Mouse (Mus musculus) erythroblast, embryonic 14.5 days (primary cell): ENCODE measurements around the gene Psme3. TPM values are rescaled to one million over a fixed set of nuclear protein-coding genes. Genes with fewer than 3 reads are reported as not detected.

ENCODE experiments used
- H3K27me3 ChIP-seq: 2 replicates; pipeline ENCODE4 v1.6.1; 2012; ENCODE audit warnings: inconsistent platforms; ENCODE audit not compliant: control insufficient read depth
- H3K36me3 ChIP-seq: 2 replicates; pipeline ENCODE4 v1.6.1; 2012; ENCODE audit warnings: mild to moderate bottlenecking, inconsistent platforms; ENCODE audit not compliant: control insufficient read depth
- H3K4me1 ChIP-seq: 2 replicates; pipeline ENCODE4 v1.6.1; 2012; ENCODE audit warnings: inconsistent platforms; ENCODE audit not compliant: control insufficient read depth
- H3K4me3 ChIP-seq: replicated peaks from 2 replicates; pipeline ENCODE3; 2012; ENCODE audit warnings: moderate library complexity, mild to moderate bottlenecking, inconsistent platforms
- H3K9me3 ChIP-seq: 2 replicates; pipeline ENCODE4 v1.6.1; 2012; ENCODE audit warnings: low read length, inconsistent platforms, mixed read lengths; ENCODE audit not compliant: control insufficient read depth
- GATA1 ChIP-seq: IDR thresholded peaks from 2 replicates; pipeline ENCODE4 v1.6.1; 2012; ENCODE audit warnings: low read length, inconsistent platforms, mixed read lengths
- TAL1 ChIP-seq: IDR thresholded peaks from 3 replicates; pipeline ENCODE4 v1.6.1; 2012; ENCODE audit warnings: low read length, inconsistent platforms, mixed read lengths
- polyA plus RNA-seq: library from polyadenylated mRNA; stranded (reverse); fragments of >175 nt; gene quantifications from 2 replicates; pipeline ENCODE4 v1.2.3, GENCODE M21; 2012

Psme3 gene
- polyA plus RNA-seq: 22.5 and 26.2 TPM in 2 replicates

DNA sequence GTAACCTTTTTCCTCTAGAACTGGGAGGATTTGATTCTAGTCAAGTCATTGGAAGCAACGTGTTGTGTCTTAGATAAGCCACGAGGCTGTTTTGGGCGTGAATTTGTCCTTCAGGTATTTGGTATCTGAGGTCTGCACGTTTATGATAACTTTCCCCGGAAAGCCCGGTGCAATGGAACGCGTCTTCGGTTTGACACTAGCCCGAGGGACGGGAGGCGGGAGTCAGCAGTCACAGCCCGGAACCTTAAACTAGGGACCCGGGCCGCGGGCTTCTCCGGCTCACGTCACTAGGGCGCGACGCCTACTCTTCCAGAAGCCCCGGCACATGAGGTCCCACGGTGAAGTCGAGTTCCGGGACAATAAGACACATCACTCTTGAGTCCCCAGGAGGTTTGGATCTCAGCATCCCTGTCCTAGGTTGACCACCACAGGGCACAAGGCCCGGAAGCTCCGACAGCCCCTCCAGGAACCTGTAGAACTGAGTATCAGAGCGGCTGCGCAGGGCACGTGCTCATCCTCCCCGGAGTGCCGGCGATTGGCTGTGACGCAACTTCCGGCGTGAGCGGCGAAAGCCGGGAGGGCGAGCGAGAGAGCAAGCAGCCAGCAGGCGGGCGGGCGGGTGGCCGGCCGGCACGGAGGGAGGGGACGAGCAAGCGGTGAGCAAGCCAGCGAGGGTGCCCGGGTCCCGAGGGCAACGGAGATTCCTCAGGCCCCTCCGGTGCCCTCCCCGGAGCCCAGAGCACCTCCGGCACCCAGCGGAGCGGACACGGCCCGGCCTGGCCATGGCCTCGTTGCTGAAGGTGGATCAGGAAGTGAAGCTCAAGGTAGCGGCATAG lies at the start of gene Psme3:
Psme3 (plus strand) TSS at position 549 of the 836 bp plus-strand sequence.
- peaks cover 73% of the 10 kb centered on the region for H3K4me1 ChIP-seq
- H3K36me3 ChIP-seq: peaks cover 63% of the 10 kb centered on the region
- H3K27me3 ChIP-seq: no peaks in the 10 kb centered on the region
- H3K4me3 ChIP-seq: peak within 1 kb of the TSS; percentile 74
- peak; percentile 96 for TF ChIP-seq GATA1
- peak; percentile 92 for TF ChIP-seq TAL1
- H3K9me3 ChIP-seq: 0 out of 2 replicates have a peak, but pooled peaks cover 3% of the 10 kb centered on the region

DNA sequence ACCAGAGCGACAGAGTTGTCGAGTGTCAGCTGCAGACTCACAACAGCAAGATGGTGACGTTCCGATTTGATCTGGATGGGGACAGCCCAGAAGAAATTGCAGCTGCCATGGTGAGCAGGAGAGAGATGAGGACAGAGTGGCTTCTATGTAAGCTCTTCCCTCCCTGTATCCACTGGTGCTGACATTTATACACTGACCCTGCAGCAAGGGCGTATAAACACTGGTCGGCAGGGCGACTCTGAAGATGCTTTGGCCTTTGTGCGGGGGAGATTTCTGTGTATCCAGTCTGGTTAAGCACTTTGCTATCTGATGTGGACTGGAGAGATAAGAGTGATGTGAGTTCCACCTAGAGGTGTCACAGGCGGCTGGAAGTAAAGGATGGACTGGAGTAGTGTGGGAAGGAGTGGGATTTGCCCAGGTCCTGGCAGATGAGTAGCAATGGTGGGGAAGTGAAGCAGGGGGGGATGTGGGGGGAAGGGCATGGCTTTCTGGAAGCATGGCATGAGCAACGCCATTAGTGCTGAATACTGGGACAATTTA lies 46.4 kb upstream of the Psme3 start:
- TF ChIP-seq GATA1 (no peak), TAL1 (no peak)
- no peak overlapping the region for H3K4me3 ChIP-seq
- H3K9me3 ChIP-seq: peaks cover 7% of the 10 kb centered on the region
- H3K27me3 ChIP-seq: peaks cover 44% of the 10 kb centered on the region
- peaks cover 22% of the 10 kb centered on the region for H3K4me1 ChIP-seq
- H3K36me3 ChIP-seq: peaks cover 38% of the 10 kb centered on the region

DNA sequence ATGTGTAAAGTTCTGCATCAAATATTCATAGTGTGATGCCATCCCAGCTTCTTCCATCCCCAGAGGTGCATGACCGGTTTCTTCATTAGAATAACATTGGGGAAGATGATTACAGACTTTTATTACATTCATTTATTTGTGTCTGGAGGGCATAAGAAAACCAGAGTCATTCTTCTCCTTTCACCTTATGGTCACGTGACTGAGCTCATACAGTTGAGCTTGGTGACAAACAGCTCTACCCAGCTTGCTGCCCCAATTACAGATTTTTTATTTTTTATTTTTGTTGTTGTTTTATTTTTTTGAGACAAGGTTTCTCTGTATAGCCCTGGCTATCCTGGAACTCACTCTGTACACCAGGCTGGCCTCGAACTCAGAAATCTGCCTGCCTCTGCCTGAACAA lies 43.6 kb upstream of the Psme3 start:
- H3K4me1 ChIP-seq: peaks cover 32% of the 10 kb centered on the region
- TF ChIP-seq GATA1 (no peak), TAL1 (no peak)
- peaks cover 53% of the 10 kb centered on the region for H3K36me3 ChIP-seq
- H3K27me3 ChIP-seq: peaks cover 21% of the 10 kb centered on the region
- H3K9me3 ChIP-seq: no peaks in the 10 kb centered on the region
- H3K4me3 ChIP-seq: no peak overlapping the region

DNA sequence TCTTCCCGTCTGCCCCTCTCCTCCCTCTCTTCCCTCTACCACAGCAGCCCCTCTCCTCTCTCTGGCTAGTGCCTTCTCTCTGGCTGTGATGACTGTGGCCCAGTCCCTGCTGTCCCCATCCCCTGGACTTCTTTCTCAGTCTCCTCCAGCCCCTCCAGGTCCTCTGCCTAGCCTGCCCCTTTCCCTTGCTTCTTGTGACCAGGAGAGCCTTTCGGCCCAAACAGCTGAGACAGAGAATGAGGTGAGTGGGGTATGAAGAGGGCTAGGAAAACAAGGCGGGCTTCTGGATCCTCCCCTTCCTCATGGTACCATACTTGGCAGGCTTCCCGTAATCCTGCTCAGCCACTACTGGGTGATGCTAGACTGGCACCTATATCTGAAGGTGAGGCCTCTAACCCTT lies 40.7 kb upstream of the Psme3 start:
- H3K36me3 ChIP-seq: peaks cover 47% of the 10 kb centered on the region
- TF ChIP-seq GATA1 (no peak), TAL1 (no peak)

DNA sequence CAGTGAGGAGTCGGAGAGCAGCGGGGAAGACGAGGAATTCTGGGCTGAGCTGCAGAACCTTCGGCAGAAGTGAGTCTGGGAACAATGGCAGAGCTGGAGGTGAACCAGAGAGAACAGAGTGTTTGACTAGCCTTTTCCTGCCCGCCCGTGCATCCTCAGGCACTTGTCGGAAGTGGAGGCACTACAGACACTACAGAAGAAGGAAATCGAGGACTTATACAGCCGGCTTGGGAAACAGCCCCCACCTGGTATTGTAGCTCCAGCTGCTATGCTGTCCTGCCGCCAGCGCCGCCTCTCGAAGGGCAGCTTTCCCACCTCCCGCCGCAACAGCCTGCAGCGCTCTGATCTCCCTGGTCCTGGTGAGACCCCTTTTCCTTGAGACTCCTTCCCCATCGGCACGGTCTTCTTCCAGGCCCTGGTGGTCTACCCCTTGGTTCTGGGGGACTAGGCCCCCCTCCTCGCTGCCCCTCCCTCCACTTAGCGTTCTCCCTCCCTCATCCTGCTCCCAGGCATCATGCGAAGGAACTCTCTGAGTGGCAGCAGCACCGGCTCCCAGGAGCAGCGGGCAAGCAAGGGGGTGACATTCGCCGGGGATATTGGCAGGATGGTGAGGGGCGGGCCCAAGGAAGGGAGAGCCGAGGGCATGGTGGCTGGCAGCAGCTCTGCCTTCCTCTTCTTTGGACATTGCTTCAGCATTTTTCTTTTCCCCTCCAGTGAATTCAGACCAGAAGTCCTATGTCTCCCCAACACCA lies 39.5 kb upstream of the Psme3 start:
- peaks cover 38% of the 10 kb centered on the region for H3K4me1 ChIP-seq
- peak overlapping the region; percentile 10 for H3K4me3 ChIP-seq
- no peaks in the 10 kb centered on the region for H3K9me3 ChIP-seq
- peaks cover 8% of the 10 kb centered on the region for H3K27me3 ChIP-seq
- H3K36me3 ChIP-seq: peaks cover 47% of the 10 kb centered on the region
- TF ChIP-seq TAL1 (no peak), GATA1 (no peak)

More for the DNA sequence above, 40.7 kb upstream of the Psme3 start:
- H3K27me3 ChIP-seq: peaks cover 3% of the 10 kb centered on the region
- H3K4me3 ChIP-seq: no peak overlapping the region
- no peaks in the 10 kb centered on the region for H3K9me3 ChIP-seq
- H3K4me1 ChIP-seq: peaks cover 38% of the 10 kb centered on the region

DNA sequence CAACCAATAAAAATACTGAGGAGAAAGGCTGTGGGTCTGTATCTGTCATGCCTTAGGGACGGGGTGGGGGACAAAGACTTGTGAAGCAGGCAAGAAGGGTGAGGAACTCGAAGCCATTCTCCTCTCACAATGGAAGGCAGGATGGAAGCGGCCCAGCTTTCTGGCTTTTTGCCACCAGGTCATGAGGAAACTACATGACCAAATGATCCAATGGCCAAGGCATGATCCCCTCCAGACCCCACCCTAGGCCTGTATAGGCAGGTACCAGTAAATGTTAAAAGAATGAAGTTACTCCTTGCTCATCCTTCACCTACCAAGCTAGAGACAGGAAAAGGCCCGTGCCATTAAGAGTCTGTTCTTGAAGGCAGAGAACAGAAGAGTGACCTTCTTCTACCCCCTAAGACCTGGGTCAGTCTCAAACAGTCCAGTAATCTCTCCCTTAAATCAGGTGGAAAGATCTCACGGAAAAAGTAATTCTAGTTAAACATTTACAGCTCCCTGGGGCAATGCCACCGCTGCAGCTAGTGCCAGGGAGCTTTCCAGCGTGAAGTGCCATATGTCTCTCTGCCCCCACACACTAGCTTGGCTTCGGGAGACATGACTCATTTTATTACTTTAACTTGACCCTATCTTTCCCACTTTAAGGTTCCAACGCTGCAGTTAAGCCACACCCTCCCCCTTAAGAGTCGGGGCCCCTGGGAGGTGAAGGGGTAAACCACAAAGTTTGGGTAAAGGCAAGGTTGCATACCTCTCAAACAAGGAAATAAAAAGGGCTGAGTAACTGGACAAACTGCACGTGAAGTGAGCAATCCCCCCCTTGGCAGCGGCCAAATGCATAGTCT lies 38.4 kb upstream of the Psme3 start:
- Histone ChIP-seq H3K27me3 (peaks cover 5% of the 10 kb centered on the region), H3K9me3 (no peaks in the 10 kb centered on the region), H3K4me3 (peak overlapping the region; percentile 83), H3K36me3 (peaks cover 43% of the 10 kb centered on the region), H3K4me1 (peaks cover 38% of the 10 kb centered on the region)
- TF ChIP-seq TAL1 (no peak), GATA1 (peak; percentile 46)

DNA sequence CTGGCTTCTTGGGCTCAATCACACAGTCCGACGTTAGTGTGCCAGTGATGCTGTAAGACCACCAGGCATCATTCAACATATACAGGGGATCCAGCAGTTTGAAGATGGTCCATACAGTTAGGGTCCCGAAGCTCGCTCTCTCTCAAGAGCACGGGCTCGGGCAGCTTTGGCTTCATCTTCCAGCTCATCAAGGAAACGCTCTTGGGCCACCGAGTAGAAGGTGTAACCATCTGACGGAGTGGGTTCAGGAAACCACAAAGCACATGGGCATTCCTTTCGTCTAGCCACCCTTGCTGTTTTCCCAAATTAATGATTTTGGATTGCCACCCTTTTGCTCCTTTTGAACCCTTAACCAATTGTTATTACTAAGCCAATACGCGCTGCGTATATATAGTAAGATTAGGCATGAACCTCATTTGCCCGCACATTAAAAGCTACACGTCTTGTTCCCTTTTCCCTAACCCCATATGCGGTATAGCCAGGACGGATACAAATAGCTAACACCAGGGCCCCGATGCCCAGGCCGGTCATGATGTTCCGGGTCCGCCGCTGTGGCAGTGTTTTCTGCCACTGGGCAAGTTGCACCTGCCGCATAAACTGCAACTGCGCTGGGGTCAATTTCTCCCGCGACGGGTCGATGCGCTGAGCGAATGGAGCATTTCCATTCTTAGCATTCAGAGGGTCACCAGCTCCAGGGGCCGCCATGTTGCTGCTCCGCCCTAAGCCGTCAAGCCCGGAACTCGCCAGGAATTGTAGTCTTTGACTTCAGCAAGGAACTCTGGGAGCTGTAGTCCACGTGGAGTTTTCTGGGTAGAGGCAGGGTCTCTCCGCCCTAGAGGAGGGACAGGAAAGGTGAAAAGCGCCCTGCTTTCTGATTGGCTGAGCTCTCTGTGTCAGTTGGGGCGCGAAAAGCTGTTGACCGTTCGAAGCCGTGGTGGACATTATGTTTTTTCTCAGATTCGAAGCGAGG lies 37.5 kb upstream of the Psme3 start, which contains the start of the genes Cntd1 and Coa3:
Cntd1 (plus strand) TSS at position 790 of the 970 bp plus-strand sequence.
Coa3 (minus strand) TSS at position 892 of the 970 bp plus-strand sequence.
- Histone ChIP-seq H3K36me3 (peaks cover 41% of the 10 kb centered on the region), H3K4me3 (peak within 1 kb of the TSS; percentile 83), H3K27me3 (peaks cover 5% of the 10 kb centered on the region), H3K9me3 (no peaks in the 10 kb centered on the region), H3K4me1 (peaks cover 38% of the 10 kb centered on the region)
- TF ChIP-seq GATA1: no peak
- TF ChIP-seq TAL1: no peak

DNA sequence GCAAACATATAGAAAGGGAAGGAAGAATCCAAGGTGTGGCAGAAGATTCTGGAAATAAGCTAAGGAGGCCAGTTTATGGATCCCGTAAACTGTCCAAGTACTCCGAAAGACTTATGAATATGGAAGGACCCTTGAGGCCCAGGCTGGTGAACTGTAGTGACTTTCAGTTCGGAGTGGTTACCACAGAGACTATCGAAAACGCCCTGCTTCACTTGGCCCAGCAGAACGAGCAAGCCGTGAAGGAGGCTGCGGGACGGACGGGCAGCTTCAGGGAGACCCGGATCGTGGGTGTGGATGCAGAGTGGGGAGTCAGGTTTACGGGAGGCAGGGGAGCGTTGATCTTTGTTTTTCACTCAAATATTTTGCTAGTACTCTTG lies 36.8 kb upstream of the Psme3 start:
- H3K4me1 ChIP-seq: peaks cover 38% of the 10 kb centered on the region
- H3K4me3 ChIP-seq: peak overlapping the region; percentile 83
- H3K9me3 ChIP-seq: no peaks in the 10 kb centered on the region
- no peak for TF ChIP-seq GATA1
- no peak for TF ChIP-seq TAL1
- peaks cover 42% of the 10 kb centered on the region for H3K36me3 ChIP-seq
- peaks cover 5% of the 10 kb centered on the region for H3K27me3 ChIP-seq
